Mouse (Mus musculus) bone marrow, adult 2 months (tissue): ENCODE measurements around the gene Man2a1.

Experiments
- CTCF ChIP-seq: fragments of 200-500 bp; IDR thresholded peaks from 2 replicates; pipeline ENCODE4 v1.5.1; 2011; ENCODE audit warnings: low read length, control low read depth; ENCODE audit not compliant: control insufficient read depth, insufficient read depth
- POLR2A ChIP-seq: fragments of 200-500 bp; IDR thresholded peaks from 2 replicates; pipeline ENCODE4 v1.6.1; 2011; ENCODE audit warnings: low read depth, mild to moderate bottlenecking, control low read depth, low read length, borderline replicate concordance; ENCODE audit not compliant: control insufficient read depth

- TF ChIP-seq CTCF (no peak), POLR2A (no peak)
Measured at GRCm38 (mm10) chr17:64659682-64660081, 59.1 kb downstream of the Man2a1 start.
